Mouse (Mus musculus) spleen, adult 2 months (tissue): Measurements from ENCODE around the gene Btg3.

Source experiments
- CTCF ChIP-seq: fragments of 200-500 bp; IDR thresholded peaks from 2 replicates; pipeline ENCODE4 v1.5.1; 2011; ENCODE audit warnings: mild to moderate bottlenecking, inconsistent platforms; ENCODE audit not compliant: insufficient read depth, insufficient read length, insufficient replicate concordance; ENCODE audit errors: extremely low read depth
- POLR2A ChIP-seq: fragments of 200-500 bp; IDR thresholded peaks from 2 replicates; pipeline ENCODE4 v1.6.1; 2011; ENCODE audit warnings: low read depth, low read length, inconsistent platforms

DNA sequence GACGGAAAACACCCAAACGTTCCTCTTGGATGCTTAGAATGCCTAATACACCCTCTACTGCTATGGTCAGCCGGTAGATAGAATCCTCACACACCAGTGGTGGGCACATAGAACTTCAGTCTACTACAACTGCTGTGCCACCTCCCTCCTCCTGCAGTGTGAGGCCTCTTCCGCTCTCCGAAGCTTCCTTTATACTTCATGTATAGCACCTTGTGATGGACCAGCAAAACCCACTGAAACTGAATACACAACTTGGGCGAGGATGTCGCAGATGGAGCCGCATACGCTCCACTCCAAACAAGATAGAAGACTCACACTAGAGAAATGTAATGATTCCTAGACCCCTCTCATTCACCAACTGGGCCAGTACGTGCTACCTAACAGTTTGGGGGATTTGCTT lies 1.8 kb downstream of the Btg3 start:
- TF ChIP-seq CTCF (no peak), POLR2A (no peak)
